ENCODE assay signal across 11 mouse cellular contexts in genomic region chr10:74680559-74680958, GRCm38 (mm10).
DNase-seq lines count a peak whose midpoint lies in the region; ATAC-seq lines count a peak whose summit lies in the region.
"Had no signal": no experiment of that assay in that cellular context is flagged by ENCODE, and none has a peak within 500 bp of the region (broad histone marks: within the 10 kb centered on the region; RNA-seq: fewer than 3 reads in every experiment).

No protein-coding gene starts in this region.

- intact Hi-C loops in heart, postnatal 25 days (cut with DNase I): no loop called here

- no peaks in the 10 kb centered on the region for H3K36me3 ChIP-seq in heart, embryonic 14.5 days (ENCODE audit: control insufficient read depth, insufficient read depth, low read length)
- H3K36me3 ChIP-seq in kidney, embryonic 15.5 days: no peaks in the 10 kb centered on the region

- H3K4me3 ChIP-seq in heart, embryonic 14.5 days (ENCODE audit: control insufficient read depth in 1 of 2, insufficient read depth in 1 of 2, low read depth in 1 of 2, low read length in 2 of 2): no peak overlapping the region
- no peak overlapping the region for H3K4me3 ChIP-seq in kidney, embryonic 15.5 days (replicated peaks)

- H3K27ac ChIP-seq in heart, embryonic 14.5 days (replicated peaks in 1 of 2; ENCODE audit: control insufficient read depth in 1 of 2, insufficient read depth in 1 of 2, low read depth in 2 of 2, low read length in 2 of 2): peak overlapping the region; percentile 61 to 64
- peak overlapping the region; percentile 59 for H3K27ac ChIP-seq in kidney, embryonic 15.5 days

- no peak overlapping the region for H3K4me2 ChIP-seq in heart, embryonic 14.5 days (ENCODE audit: low read length)
- no peak overlapping the region for H3K4me2 ChIP-seq in kidney, embryonic 15.5 days

- no peaks in the 10 kb centered on the region for H3K9me3 ChIP-seq in heart, embryonic 14.5 days (ENCODE audit: control insufficient read depth, low read length)
- H3K9me3 ChIP-seq in kidney, embryonic 15.5 days (replicated peaks): no peaks in the 10 kb centered on the region

- H3K27me3 ChIP-seq in heart, embryonic 14.5 days (ENCODE audit: control insufficient read depth, insufficient read depth, low read length): no peaks in the 10 kb centered on the region
- no peaks in the 10 kb centered on the region for H3K27me3 ChIP-seq in kidney, embryonic 15.5 days

- peaks cover 2 to 13% of the 10 kb centered on the region in 2 experiments; a peak in 3 of 4 replicates for H3K4me1 ChIP-seq in heart, embryonic 14.5 days (ENCODE audit: control insufficient read depth in 2 of 2, insufficient read depth in 2 of 2, low read length in 2 of 2)
- H3K4me1 ChIP-seq in kidney, embryonic 15.5 days: 0 out of 2 replicates have a peak, but pooled peaks cover 2% of the 10 kb centered on the region

- no peak for ATAC-seq in heart, embryonic 14.5 days (ENCODE audit: insufficient number of reproducible peaks, insufficient read depth, low FRiP score, low read depth)
- peak; percentile 60 for ATAC-seq in kidney, embryonic 15.5 days (replicated peaks; ENCODE audit: low FRiP score)
- ATAC-seq: CD4-positive, CD25-positive, alpha-beta regulatory T cell, adult 4 months; hindbrain, embryonic 16.5 days; midbrain, embryonic 16.5 days had no signal

- H3K9ac ChIP-seq in heart, embryonic 14.5 days (ENCODE audit: low read length): no peak overlapping the region
- H3K9ac ChIP-seq in kidney, embryonic 15.5 days: no peak overlapping the region

- DNase-seq in heart, postnatal 25 days (ENCODE audit: low spot score): no peak
- peak; percentile 32 for DNase-seq in embryo, embryonic 10.5 days (ENCODE audit: low spot score)
- DNase-seq in skeletal muscle tissue, adult 2 months (ENCODE audit: low read depth, low spot score): peak; percentile 4
- no peak for DNase-seq in frontal cortex, postnatal 25 days (ENCODE audit: low spot score in 2 of 2)
- DNase-seq in adrenal gland, adult (ENCODE audit: inconsistent age in 2 of 2, low spot score in 1 of 2): no peak
- DNase-seq in spleen, postnatal 36 days (ENCODE audit: low spot score in 2 of 2): no peak

- WGBS in heart, embryonic 14.5 days: 47% methylated on average over 1 of the region's 1 CpGs
- 28% methylated on average over 1 of the region's 1 CpGs for WGBS in kidney, embryonic 15.5 days

Comparison
In these comparisons a context has a peak if more than half of its experiments do, and no peak if none do; other contexts are left out.
1. DNase-seq: peak in embryo, embryonic 10.5 days (single experiment) and skeletal muscle tissue, adult 2 months (single experiment); none in heart, postnatal 25 days (single experiment), frontal cortex, postnatal 25 days (0 of 2), adrenal gland, adult (0 of 2) and spleen, postnatal 36 days (0 of 2).